Mouse (Mus musculus) neural tube, embryonic 13.5 days (tissue): ENCODE data around the gene Dhx37. TPM values are rescaled to one million over a fixed set of nuclear protein-coding genes. Genes with fewer than 3 reads are reported as not detected.

Source experiments
- ATAC-seq: fragments of 200-750 bp; cut with Nextera tagmentation; 2 replicates; pipeline ENCODE4 v1.8.0; 2017; ENCODE audit warnings: low read depth, mild to moderate bottlenecking, moderate TSS enrichment, moderate library complexity
- H3K27ac ChIP-seq: fragments of 300-500 bp; sonication (generic); replicated peaks from 2 replicates; pipeline ENCODE4 v1.5.1; 2015; ENCODE audit warnings: moderate library complexity, mild to moderate bottlenecking, inconsistent platforms
- H3K27me3 ChIP-seq: fragments of 300-500 bp; sonication (generic); 2 replicates; pipeline ENCODE4 v1.6.1; 2015; ENCODE audit warnings: mild to moderate bottlenecking, inconsistent platforms
- H3K36me3 ChIP-seq: fragments of 300-500 bp; sonication (generic); 2 replicates; pipeline ENCODE4 v1.6.1; 2015; ENCODE audit warnings: mild to moderate bottlenecking, inconsistent platforms
- H3K4me1 ChIP-seq: fragments of 300-500 bp; sonication (generic); replicated peaks from 2 replicates; pipeline ENCODE4 v1.6.1; 2015; ENCODE audit warnings: inconsistent platforms
- H3K4me2 ChIP-seq: fragments of 300-500 bp; sonication (generic); 2 replicates; pipeline ENCODE4 v1.6.1; 2015; ENCODE audit warnings: inconsistent platforms, mild to moderate bottlenecking, moderate library complexity
- H3K4me3 ChIP-seq: fragments of 300-500 bp; sonication (generic); 2 replicates; pipeline ENCODE4 v1.5.1; 2015; ENCODE audit warnings: mild to moderate bottlenecking, inconsistent platforms
- H3K9ac ChIP-seq: fragments of 300-500 bp; sonication (generic); 2 replicates; pipeline ENCODE4 v1.6.1; 2015; ENCODE audit warnings: moderate library complexity, mild to moderate bottlenecking, inconsistent platforms
- H3K9me3 ChIP-seq: fragments of 300-500 bp; sonication (generic); 2 replicates; pipeline ENCODE4 v1.6.1; 2016; ENCODE audit warnings: inconsistent platforms
- WGBS: fragments of 180-500 bp; shearing (Covaris S2); methylation state at CpG from one replicate; pipeline ENCODE4 v1.1.7; 2015; 5-methylcytosine and 5-hydroxymethylcytosine counted together
- polyA plus RNA-seq: library from polyadenylated mRNA; unstranded; fragments of >200 nt; fragmentation: Nextera tagmentation; extraction: Ambion mirVana; gene quantifications from 2 replicates; pipeline ENCODE4 v1.2.1, GENCODE M21; 2015

The Dhx37 gene
- polyA plus RNA-seq, 1 experiment from 2014 or later = 9.0 TPM

DNA sequence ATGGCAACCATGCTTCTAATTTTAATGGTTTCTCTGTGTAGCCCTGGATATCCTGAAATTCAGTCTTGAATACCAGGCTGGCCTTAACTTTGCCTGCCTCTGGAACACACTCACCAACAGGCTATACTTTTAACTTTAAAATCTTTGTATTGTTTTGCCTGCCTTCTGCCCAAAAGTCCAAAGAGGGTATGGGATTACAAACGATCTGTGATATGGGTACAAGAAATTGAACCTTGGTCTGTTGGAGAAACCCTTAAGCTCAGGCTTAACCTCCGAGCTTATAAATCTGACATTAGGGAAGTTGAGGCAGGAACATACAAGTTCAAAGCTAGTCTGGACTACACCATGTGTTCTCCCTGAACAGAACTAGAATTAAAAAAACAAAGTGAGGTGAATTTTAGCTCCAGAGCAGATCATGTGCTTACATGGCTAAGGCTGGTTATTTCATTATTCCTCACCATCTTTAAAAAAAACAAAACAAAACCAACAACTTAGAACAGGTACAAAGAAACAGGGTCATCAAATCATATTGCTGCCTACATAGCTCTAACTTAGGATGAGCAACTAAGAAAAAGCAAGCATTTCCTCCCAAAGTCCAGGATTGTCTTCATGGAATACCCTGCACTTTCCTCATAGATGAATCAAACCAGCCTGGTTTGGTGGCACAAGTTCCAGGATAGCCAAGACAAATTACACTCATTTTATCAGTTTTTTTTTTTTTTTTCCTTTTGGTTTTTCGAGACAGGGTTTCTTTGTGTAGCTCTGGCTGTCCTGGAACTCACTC is 50.1 kb downstream of the Dhx37 start:
- 0 out of 2 replicates have a peak, but pooled peaks have one; percentile 17 for ATAC-seq
- Histone ChIP-seq H3K36me3 (peaks cover 30% of the 10 kb centered on the region), H3K9ac (no peak overlapping the region)

DNA sequence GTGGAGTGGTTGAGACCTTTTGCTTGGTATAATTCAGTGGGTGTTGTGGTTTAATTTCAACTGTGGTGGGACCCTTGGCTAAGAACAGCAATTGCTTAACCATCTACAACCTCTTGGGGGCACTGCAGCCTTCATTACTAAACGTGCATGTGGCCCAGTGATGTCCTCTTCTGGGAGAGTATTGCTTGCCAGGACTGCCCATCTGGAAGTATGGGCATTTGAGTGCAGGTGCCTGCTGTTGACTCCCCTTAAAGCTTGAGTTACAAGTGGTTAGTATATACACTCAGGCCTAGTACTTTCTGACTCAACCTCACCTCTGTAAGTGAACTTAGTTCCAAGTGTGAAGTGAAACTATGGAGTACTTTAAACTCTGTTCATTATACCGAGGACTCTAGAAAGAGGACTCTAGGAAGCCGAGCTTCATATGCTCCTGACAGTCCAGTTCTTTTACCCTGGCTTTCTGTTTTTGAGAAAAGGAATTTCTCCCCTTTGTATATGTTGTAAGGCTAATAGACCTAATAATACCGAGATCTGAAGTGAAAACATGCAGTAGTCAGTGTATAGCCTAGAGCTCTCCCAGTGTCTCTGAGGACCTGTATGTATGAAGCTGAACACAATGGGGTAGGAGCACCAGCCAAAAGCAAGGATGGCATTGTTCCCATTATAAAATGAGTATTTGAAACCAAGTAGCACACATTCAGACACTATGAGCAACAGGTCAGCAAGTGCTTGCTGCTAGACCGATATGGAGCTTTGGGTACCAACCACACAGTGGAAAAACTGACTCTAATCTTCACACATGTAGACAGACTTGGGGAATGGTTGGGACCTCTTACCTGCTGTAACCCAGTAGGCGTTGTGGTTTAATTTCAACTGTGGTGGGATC is 51.0 kb downstream of the Dhx37 start:
- Histone ChIP-seq H3K27me3 (no peaks in the 10 kb centered on the region), H3K4me2 (no peak overlapping the region), H3K9me3 (no peaks in the 10 kb centered on the region), H3K4me3 (no peak overlapping the region), H3K4me1 (peaks cover 26% of the 10 kb centered on the region), H3K36me3 (peaks cover 27% of the 10 kb centered on the region), H3K27ac (no peak overlapping the region), H3K9ac (no peak overlapping the region)
- ATAC-seq = peak; percentile 61
- WGBS = 56% methylated on average over 6 of the region's 6 CpGs

More for the DNA sequence above, 50.1 kb downstream of the Dhx37 start:
- H3K4me2 ChIP-seq = no peak overlapping the region
- 74% methylated on average over 3 of the region's 3 CpGs for WGBS
- H3K4me3 ChIP-seq = no peak overlapping the region
- H3K4me1 ChIP-seq = peaks cover 35% of the 10 kb centered on the region
- no peak overlapping the region for H3K27ac ChIP-seq
- H3K27me3 ChIP-seq = no peaks in the 10 kb centered on the region
- no peaks in the 10 kb centered on the region for H3K9me3 ChIP-seq

DNA sequence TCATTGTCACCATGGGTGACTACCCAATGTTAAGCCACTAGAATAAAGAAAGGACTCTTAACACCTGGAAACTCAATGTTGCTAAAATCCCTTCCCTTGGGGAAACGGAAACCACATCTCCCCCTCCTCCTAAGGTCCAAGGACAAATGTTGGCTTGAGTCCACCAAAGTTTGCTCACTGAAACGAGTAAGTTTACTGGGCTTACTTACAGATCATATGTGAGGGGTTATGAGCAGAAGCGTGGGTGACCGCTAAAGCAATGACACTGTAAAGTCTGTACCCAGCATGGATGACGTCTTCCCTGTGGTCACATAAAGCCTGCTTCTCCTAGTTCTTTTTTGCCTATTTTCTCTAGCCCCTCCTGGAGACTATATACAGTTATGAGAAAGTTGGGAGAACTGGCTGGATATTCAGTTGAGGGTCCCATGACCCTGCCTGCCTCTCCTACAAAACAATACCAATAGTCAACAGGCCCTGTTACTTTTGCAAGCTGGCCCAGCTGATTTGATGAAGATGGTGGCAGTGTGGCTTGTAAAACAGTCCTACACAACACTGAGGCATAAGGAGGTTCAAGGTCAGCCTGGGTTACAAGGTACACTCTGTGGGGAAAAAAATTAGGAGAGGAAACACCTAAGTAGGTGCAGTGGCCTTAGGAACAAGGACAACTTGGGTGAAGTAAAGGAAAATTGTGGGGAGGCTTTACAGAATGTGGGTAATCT is 51.8 kb downstream of the Dhx37 start:
- no peak; the same call in 1 of the 2 replicates for ATAC-seq
- Histone ChIP-seq H3K27me3 (no peaks in the 10 kb centered on the region), H3K9me3 (no peaks in the 10 kb centered on the region), H3K4me3 (no peak overlapping the region), H3K9ac (no peak overlapping the region), H3K36me3 (peaks cover 27% of the 10 kb centered on the region), H3K4me2 (no peak overlapping the region), H3K4me1 (peaks cover 26% of the 10 kb centered on the region), H3K27ac (no peak overlapping the region)
- 87% methylated on average over 5 of the region's 5 CpGs for WGBS

DNA sequence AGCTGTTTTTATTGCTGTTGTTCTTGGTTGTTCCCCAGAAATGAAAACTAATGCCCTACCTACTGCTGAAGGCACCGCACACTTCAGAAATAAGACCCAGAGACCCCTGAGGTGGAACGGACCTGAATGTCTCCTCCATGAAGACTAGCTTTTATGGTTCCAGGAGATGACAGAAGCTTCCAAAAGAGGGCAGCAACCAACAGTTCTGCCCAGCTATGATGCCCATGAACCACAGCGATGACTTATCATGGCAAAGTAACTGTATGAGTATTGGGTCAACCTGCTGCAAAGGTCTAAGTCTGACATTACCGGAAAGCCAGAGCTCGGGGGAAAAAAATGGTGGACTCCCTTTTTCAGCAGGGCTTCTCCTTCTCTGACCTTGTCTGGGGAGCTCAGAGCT is 55.0 kb downstream of the Dhx37 start:
- Histone ChIP-seq H3K4me1 (peaks cover 5% of the 10 kb centered on the region; the same call in 1 of the 2 replicates), H3K27ac (no peak overlapping the region), H3K27me3 (no peaks in the 10 kb centered on the region), H3K4me3 (no peak overlapping the region), H3K9me3 (no peaks in the 10 kb centered on the region), H3K36me3 (0 out of 2 replicates have a peak, but pooled peaks cover 5% of the 10 kb centered on the region), H3K9ac (no peak overlapping the region), H3K4me2 (no peak overlapping the region)
- WGBS = 86% methylated on average over 5 of the region's 5 CpGs
- ATAC-seq = no peak

DNA sequence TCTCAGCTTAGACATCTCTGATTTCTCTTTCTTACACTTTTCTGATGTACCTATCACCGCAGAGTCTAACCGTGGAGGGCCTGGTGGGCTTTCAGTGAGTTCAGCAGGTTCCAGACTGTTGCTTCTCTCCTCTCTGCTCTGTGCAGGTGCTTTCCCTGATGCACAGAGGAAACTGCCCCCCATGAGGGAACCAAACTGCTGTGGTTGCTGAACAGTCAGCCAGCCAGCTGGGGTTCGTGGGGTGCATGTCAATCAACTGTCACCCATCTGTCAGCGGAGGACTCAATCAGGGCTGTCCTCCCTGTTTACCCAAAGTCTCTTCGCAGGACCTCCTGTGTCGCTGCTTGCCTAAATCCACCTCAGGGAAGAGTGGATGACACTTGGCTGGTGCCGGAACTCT is 56.7 kb downstream of the Dhx37 start:
- 80% methylated on average over 7 of the region's 7 CpGs for WGBS
- 0 out of 2 replicates have a peak, but pooled peaks cover under 1% of the 10 kb centered on the region for H3K4me1 ChIP-seq
- H3K4me3 ChIP-seq = no peak overlapping the region
- no peak for ATAC-seq
- no peaks in the 10 kb centered on the region for H3K36me3 ChIP-seq
- H3K27ac ChIP-seq = no peak overlapping the region
- H3K9ac ChIP-seq = no peak overlapping the region
- no peak overlapping the region for H3K4me2 ChIP-seq
- no peaks in the 10 kb centered on the region for H3K9me3 ChIP-seq
- H3K27me3 ChIP-seq = no peaks in the 10 kb centered on the region

DNA sequence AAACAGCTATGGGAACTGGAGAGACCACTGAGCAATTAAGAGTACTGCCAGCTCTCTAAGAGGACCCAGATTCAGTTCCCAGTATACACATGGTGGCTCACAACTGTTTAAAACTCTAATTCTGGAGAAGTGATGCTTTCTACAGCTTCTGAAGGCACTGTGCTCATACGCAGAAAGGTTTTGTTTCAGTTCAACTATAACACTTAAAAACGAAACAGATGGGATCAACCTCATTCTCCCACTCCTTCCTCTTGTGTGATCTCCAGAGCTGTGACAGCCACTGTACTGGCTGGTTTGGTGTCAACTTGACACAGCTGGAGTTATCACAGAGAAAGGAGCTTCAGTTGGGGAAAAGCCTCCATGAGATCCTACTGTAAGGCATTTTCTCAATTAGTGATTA is 58.0 kb downstream of the Dhx37 start:
- ATAC-seq = no peak
- H3K4me1 ChIP-seq = no peaks in the 10 kb centered on the region
- no peak overlapping the region for H3K27ac ChIP-seq
- no peak overlapping the region for H3K9ac ChIP-seq
- no peak overlapping the region for H3K4me3 ChIP-seq
- H3K36me3 ChIP-seq = no peaks in the 10 kb centered on the region
- no peaks in the 10 kb centered on the region for H3K27me3 ChIP-seq
- no peaks in the 10 kb centered on the region for H3K9me3 ChIP-seq
- 95% methylated on average over 2 of the region's 2 CpGs for WGBS
- no peak overlapping the region for H3K4me2 ChIP-seq

DNA sequence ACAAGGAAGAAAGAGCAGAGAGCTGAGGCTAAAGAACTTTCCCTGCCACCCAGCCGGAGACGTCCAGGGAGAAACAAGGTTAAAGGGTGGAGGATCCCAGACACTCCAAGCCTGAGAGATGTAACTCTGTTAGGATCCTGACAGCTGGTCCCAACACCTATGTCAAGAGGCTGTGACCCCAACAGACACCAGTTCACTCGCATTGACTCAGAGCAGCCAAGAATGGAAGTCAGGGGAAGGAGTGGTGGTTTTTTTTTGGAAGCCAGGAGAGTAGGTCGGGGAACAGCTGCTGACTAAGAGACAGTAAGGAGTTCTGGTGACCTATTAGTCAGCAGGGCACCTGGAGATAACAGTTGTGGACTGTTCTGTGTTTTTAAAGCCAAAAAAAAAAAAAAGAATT is 61.9 kb downstream of the Dhx37 start:
- H3K4me1 ChIP-seq = no peaks in the 10 kb centered on the region
- WGBS = 90% methylated on average over 4 of the region's 4 CpGs
- ATAC-seq = no peak
- H3K9me3 ChIP-seq = no peaks in the 10 kb centered on the region
- no peaks in the 10 kb centered on the region for H3K36me3 ChIP-seq
- H3K9ac ChIP-seq = no peak overlapping the region
- H3K4me3 ChIP-seq = no peak overlapping the region
- no peak overlapping the region for H3K27ac ChIP-seq
- no peak overlapping the region for H3K4me2 ChIP-seq
- no peaks in the 10 kb centered on the region for H3K27me3 ChIP-seq

DNA sequence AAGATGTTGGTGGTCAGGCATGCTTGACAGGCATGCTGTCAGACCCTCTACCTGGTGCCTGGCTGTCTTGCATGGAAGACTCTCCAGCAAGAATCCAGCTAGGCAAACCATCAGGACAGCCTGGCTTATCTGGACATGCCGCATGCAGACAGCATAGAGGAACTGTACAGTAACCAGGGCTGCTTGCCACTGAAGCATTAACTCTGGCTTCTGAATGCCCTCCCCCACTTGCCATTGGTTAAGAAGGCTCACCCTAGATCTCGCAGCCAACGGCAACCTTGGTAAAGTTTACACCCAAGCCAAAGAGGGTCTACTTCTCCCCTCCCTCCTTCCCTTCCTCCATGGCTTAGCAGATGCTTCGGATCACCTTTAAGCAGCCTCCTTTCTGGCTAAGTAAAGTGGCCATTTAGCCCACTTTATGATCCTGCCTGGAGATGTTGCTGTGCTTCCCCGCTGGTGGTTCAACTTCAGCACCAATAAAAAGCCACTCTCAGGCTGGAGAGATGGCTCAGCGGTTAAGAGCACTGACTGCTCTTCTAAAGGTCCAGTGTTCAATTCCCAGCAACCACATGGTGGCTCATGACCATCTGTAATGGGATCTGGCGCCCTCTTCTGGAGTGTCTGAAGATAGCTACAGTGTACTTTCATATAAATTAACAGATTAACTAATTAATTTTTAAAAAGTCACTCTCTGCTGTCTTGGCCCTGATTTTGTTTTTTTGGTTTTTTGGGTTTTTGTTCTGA is 62.8 kb downstream of the Dhx37 start:
- no peak for ATAC-seq
- H3K36me3 ChIP-seq = no peaks in the 10 kb centered on the region
- H3K27me3 ChIP-seq = no peaks in the 10 kb centered on the region
- H3K4me1 ChIP-seq = no peaks in the 10 kb centered on the region
- 74% methylated on average over 7 of the region's 7 CpGs for WGBS
- no peak overlapping the region for H3K27ac ChIP-seq
- H3K9me3 ChIP-seq = no peaks in the 10 kb centered on the region
- H3K9ac ChIP-seq = no peak overlapping the region
- H3K4me3 ChIP-seq = no peak overlapping the region
- H3K4me2 ChIP-seq = no peak overlapping the region

DNA sequence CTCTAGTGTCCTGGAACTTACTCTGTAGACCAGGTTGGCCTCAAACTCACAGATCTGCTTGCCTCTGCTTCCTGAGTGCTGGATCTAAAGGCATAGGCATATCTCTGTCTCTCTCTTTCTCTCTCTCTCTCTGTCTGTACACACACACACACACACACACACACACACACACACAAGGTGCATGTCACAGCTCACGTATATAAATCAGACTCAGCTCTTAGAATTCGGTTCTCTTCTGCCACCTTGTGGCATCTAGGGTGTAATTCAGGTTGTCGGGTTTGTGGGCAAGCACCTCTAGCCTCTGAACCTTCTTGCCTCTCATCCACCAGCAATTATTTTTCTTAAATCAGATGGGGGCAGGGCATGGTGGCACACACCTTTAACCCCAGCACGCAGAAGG is 65.4 kb downstream of the Dhx37 start:
- 5% methylated on average over 4 of the region's 4 CpGs for WGBS
- peak; percentile 53; the same call in 1 of the 2 replicates for ATAC-seq

DNA sequence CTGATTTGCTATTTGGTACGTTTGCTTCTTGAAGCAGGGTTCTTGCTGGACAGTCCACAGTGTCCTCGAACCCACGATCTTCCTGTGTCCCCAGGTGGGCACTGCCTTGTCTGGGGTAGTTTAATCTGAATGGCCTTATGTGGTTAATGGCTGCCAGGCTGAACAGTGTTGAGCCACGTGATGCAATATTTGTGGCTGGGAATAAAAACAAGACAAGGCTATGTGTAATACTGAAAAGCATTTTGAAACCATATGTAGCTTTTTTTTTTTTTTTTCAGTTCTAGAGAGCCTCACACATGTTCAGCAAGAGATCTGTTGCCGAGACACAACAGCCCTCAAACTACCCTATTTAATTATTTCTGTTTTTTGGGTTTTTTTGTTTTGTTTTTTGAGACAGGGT is 65.8 kb downstream of the Dhx37 start:
- ATAC-seq = no peak
- no peak overlapping the region for H3K9ac ChIP-seq
- H3K4me2 ChIP-seq = no peak overlapping the region
- H3K4me1 ChIP-seq = no peaks in the 10 kb centered on the region
- no peaks in the 10 kb centered on the region for H3K9me3 ChIP-seq
- H3K36me3 ChIP-seq = no peaks in the 10 kb centered on the region
- H3K27ac ChIP-seq = no peak overlapping the region
- WGBS = 71% methylated on average over 5 of the region's 5 CpGs
- H3K4me3 ChIP-seq = no peak overlapping the region
- H3K27me3 ChIP-seq = no peaks in the 10 kb centered on the region

More for the DNA sequence above, 65.4 kb downstream of the Dhx37 start:
- no peaks in the 10 kb centered on the region for H3K9me3 ChIP-seq
- no peaks in the 10 kb centered on the region for H3K27me3 ChIP-seq
- no peak overlapping the region for H3K4me2 ChIP-seq
- H3K27ac ChIP-seq = no peak overlapping the region
- no peak overlapping the region for H3K9ac ChIP-seq
- H3K4me3 ChIP-seq = no peak overlapping the region
- H3K4me1 ChIP-seq = no peaks in the 10 kb centered on the region
- H3K36me3 ChIP-seq = no peaks in the 10 kb centered on the region

DNA sequence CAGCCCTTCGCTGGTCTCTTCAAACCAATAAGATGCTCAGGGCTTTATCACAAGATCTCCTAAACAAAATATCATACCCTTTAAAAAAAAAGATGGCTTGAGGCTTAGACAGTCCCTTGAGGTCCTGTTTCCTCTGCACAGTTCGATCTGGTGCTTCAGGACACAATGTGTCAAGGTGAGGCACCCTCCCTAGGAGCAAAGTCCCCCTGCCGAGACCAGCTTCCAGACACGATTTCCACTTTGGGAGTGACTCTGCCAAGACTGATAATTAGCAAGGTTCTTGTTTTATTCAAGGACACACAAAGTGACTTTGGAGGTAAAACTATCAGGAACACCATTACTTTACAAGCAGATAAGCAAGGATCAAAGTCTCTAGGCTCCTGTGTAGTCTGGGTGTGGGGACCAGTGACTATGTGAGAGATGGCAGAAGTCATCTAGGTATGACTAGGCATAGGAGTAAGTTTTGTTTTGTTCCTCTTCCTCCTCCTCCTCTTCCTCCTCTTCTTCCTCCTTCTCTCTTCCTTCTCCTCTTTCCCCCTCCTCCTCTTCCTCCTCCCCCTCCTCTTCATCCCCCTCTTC is 69.0 kb downstream of the Dhx37 start:
- Histone ChIP-seq H3K4me1 (no peaks in the 10 kb centered on the region), H3K27me3 (no peaks in the 10 kb centered on the region), H3K9me3 (no peaks in the 10 kb centered on the region), H3K36me3 (no peaks in the 10 kb centered on the region), H3K27ac (no peak overlapping the region), H3K4me3 (no peak overlapping the region), H3K9ac (no peak overlapping the region), H3K4me2 (no peak overlapping the region)
- ATAC-seq = no peak
- 81% methylated on average over 4 of the region's 4 CpGs for WGBS
